Mouse (Mus musculus) thymus, adult 2 months (tissue): ENCODE measurements around the gene Pbx1. TPM values are rescaled to one million over a fixed set of nuclear protein-coding genes. Genes with fewer than 3 reads are reported as not detected.

ENCODE experiments used
- DNase-seq: peaks from one replicate; pipeline ENCODE4 v3.0.0; 2021
- H3K27ac ChIP-seq: fragments of 200-500 bp; 2 replicates; pipeline ENCODE4 v1.5.1; 2012; ENCODE audit warnings: low read length, control low read depth; ENCODE audit not compliant: control insufficient read depth, insufficient read depth
- H3K27me3 ChIP-seq: fragments of 200-500 bp; 2 replicates; pipeline ENCODE4 v1.6.1; 2012; ENCODE audit warnings: mild to moderate bottlenecking, low read length, moderate library complexity, mixed read lengths; ENCODE audit not compliant: control insufficient read depth, insufficient read depth
- H3K36me3 ChIP-seq: fragments of 200-500 bp; 2 replicates; pipeline ENCODE4 v1.6.1; 2012; ENCODE audit warnings: mild to moderate bottlenecking, low read length, moderate library complexity; ENCODE audit not compliant: control insufficient read depth, insufficient read depth
- H3K4me1 ChIP-seq: fragments of 200-500 bp; replicated peaks from 2 replicates; pipeline ENCODE4 v1.6.1; 2012; ENCODE audit warnings: low read length; ENCODE audit not compliant: control insufficient read depth, insufficient read depth
- H3K4me3 ChIP-seq: fragments of 200-500 bp; 2 replicates; pipeline ENCODE4 v1.5.1; 2012; ENCODE audit warnings: mild to moderate bottlenecking, low read length, control low read depth, moderate library complexity; ENCODE audit not compliant: control insufficient read depth, insufficient read depth
- CTCF ChIP-seq: fragments of 200-500 bp; IDR thresholded peaks from 2 replicates; pipeline ENCODE4 v1.5.1; 2012; ENCODE audit warnings: mild to moderate bottlenecking, control low read depth, low read length, moderate library complexity, borderline replicate concordance; ENCODE audit not compliant: control insufficient read depth, poor library complexity, insufficient read depth; ENCODE audit errors: extremely low read depth
- POLR2A ChIP-seq: fragments of 200-500 bp; IDR thresholded peaks from 2 replicates; pipeline ENCODE4 v1.6.1; 2012; ENCODE audit warnings: mild to moderate bottlenecking, low read length, control low read depth, moderate library complexity; ENCODE audit not compliant: control insufficient read depth, poor library complexity, insufficient read depth; ENCODE audit errors: extremely low read depth
- WGBS: fragments of 180-500 bp; shearing (Covaris S2); methylation state at CpG from one replicate; pipeline ENCODE4 v1.1.7; 2018; 5-methylcytosine and 5-hydroxymethylcytosine counted together
- polyA plus RNA-seq: library from polyadenylated mRNA; depleted of rRNA; stranded (reverse); fragments of >200 nt; gene quantifications from 2 replicates; pipeline ENCODE4 v1.2.3, GENCODE M21; 2012

Pbx1 gene
- polyA plus RNA-seq, 1 experiment = 13.0 TPM

GRCm38 (mm10) chr1:168341368-168341767, 90.7 kb downstream of the Pbx1 start:
- no peak for DNase-seq
- Histone ChIP-seq H3K27ac (no peak overlapping the region), H3K36me3 (no peaks in the 10 kb centered on the region), H3K27me3 (no peaks in the 10 kb centered on the region), H3K4me3 (no peak overlapping the region), H3K4me1 (no peaks in the 10 kb centered on the region)
- WGBS = 94% methylated on average over 6 of the region's 6 CpGs
- TF ChIP-seq CTCF = no peak
- TF ChIP-seq POLR2A = no peak

GRCm38 (mm10) chr1:168336238-168336818, 95.7 kb downstream of the Pbx1 start:
- no peak for DNase-seq
- H3K27me3 ChIP-seq = no peaks in the 10 kb centered on the region
- 91% methylated on average over 7 of the region's 7 CpGs for WGBS
- no peak overlapping the region for H3K4me3 ChIP-seq
- no peak for TF ChIP-seq POLR2A
- TF ChIP-seq CTCF = no peak
- H3K4me1 ChIP-seq = no peaks in the 10 kb centered on the region
- no peak overlapping the region for H3K27ac ChIP-seq
- H3K36me3 ChIP-seq = no peaks in the 10 kb centered on the region

- WGBS = 91% methylated on average over 8 of the region's 8 CpGs
These were observed 97.1 kb downstream of the Pbx1 start for GRCm38 (mm10) chr1:168334831-168335574.

GRCm38 (mm10) chr1:168332056-168332455, 100.0 kb downstream of the Pbx1 start:
- TF ChIP-seq CTCF = no peak
- TF ChIP-seq POLR2A = no peak
- DNase-seq = no peak
- Histone ChIP-seq H3K27me3 (no peaks in the 10 kb centered on the region), H3K27ac (no peak overlapping the region), H3K36me3 (no peaks in the 10 kb centered on the region), H3K4me1 (no peaks in the 10 kb centered on the region), H3K4me3 (no peak overlapping the region)
- 95% methylated on average over 9 of the region's 9 CpGs for WGBS

More at GRCm38 (mm10) chr1:168334831-168335574, 97.1 kb downstream of the Pbx1 start:
- H3K36me3 ChIP-seq = no peaks in the 10 kb centered on the region
- H3K27ac ChIP-seq = no peak overlapping the region
- no peaks in the 10 kb centered on the region for H3K4me1 ChIP-seq
- TF ChIP-seq CTCF (no peak), POLR2A (no peak)
- DNase-seq = no peak
- H3K4me3 ChIP-seq = no peak overlapping the region
- H3K27me3 ChIP-seq = no peaks in the 10 kb centered on the region

GRCm38 (mm10) chr1:168328236-168328605, 103.8 kb downstream of the Pbx1 start:
- 90% methylated on average over 3 of the region's 3 CpGs for WGBS
- TF ChIP-seq POLR2A = no peak
- TF ChIP-seq CTCF = no peak
- DNase-seq = no peak
- Histone ChIP-seq H3K27me3 (no peaks in the 10 kb centered on the region), H3K36me3 (no peaks in the 10 kb centered on the region), H3K4me1 (no peaks in the 10 kb centered on the region), H3K4me3 (no peak overlapping the region), H3K27ac (no peak overlapping the region)

GRCm38 (mm10) chr1:168327405-168328235, 104.5 kb downstream of the Pbx1 start:
- 96% methylated on average over 18 of the region's 18 CpGs for WGBS
- Histone ChIP-seq H3K27ac (no peak overlapping the region), H3K36me3 (no peaks in the 10 kb centered on the region), H3K4me3 (no peak overlapping the region), H3K27me3 (no peaks in the 10 kb centered on the region), H3K4me1 (no peaks in the 10 kb centered on the region)
- no peak for DNase-seq
- TF ChIP-seq CTCF = no peak
- no peak for TF ChIP-seq POLR2A
